Mouse (Mus musculus) layer of hippocampus, adult 18-20 months (tissue): Measurements from ENCODE around the gene Slc39a11. TPM values are rescaled to one million over a fixed set of nuclear protein-coding genes. Genes with fewer than 3 reads are reported as not detected.

Experiments
- DNase-seq, 2 experiments: peaks; one replicate each; pipeline ENCODE4 v3.0.0; 2022; ENCODE audit warnings: low spot score in 2 of 2
- total RNA-seq, 2 experiments: library from RNA; stranded (reverse); gene quantifications; 2 replicates each; pipeline ENCODE4 v1.2.3; 2021

Gene Slc39a11
- total RNA-seq, 2 experiments from 2014 or later: 20.4 to 25.4 TPM

GRCm38 (mm10) chr11:113261421-113261820 is 388.5 kb downstream of the Slc39a11 start:
- no peak for DNase-seq

- no peak for DNase-seq
Observed at GRCm38 (mm10) chr11:113259712-113260382, 390.0 kb downstream of the Slc39a11 start.

GRCm38 (mm10) chr11:113258016-113258415 is 391.9 kb downstream of the Slc39a11 start:
- DNase-seq: no peak

GRCm38 (mm10) chr11:113254653-113255052 is 395.2 kb downstream of the Slc39a11 start:
- no peak for DNase-seq

GRCm38 (mm10) chr11:113253169-113253568 is 396.7 kb downstream of the Slc39a11 start:
- DNase-seq: no peak

GRCm38 (mm10) chr11:113251172-113251571 is 398.7 kb downstream of the Slc39a11 start:
- DNase-seq: no peak

GRCm38 (mm10) chr11:113246475-113246874 is 403.4 kb downstream of the Slc39a11 start:
- no peak for DNase-seq

- DNase-seq: no peak
Observed at GRCm38 (mm10) chr11:113245666-113246065, 404.2 kb downstream of the Slc39a11 start.

- no peak for DNase-seq
Observed at GRCm38 (mm10) chr11:113234432-113234831, 415.4 kb downstream of the Slc39a11 start.

GRCm38 (mm10) chr11:113232049-113232448 is 417.8 kb downstream of the Slc39a11 start:
- no peak for DNase-seq

- DNase-seq: no peak
Observed at GRCm38 (mm10) chr11:113230410-113231132, 419.3 kb downstream of the Slc39a11 start.

GRCm38 (mm10) chr11:113225748-113226147 is 424.1 kb downstream of the Slc39a11 start:
- no peak for DNase-seq

- no peak for DNase-seq
Observed at GRCm38 (mm10) chr11:113223756-113224323, 426.0 kb downstream of the Slc39a11 start.

GRCm38 (mm10) chr11:113221267-113222195 is 428.3 kb downstream of the Slc39a11 start:
- peak in 1 of 2 experiments; percentile 52 for DNase-seq

- DNase-seq: no peak
Observed at GRCm38 (mm10) chr11:113220649-113221048, 429.2 kb downstream of the Slc39a11 start.

GRCm38 (mm10) chr11:113214741-113215140 is 435.1 kb downstream of the Slc39a11 start:
- DNase-seq: no peak

GRCm38 (mm10) chr11:113212390-113213025 is 437.4 kb downstream of the Slc39a11 start:
- DNase-seq: no peak

GRCm38 (mm10) chr11:113209220-113209878 is 440.5 kb downstream of the Slc39a11 start:
- DNase-seq: no peak

- no peak for DNase-seq
Observed at GRCm38 (mm10) chr11:113208521-113209072, 441.3 kb downstream of the Slc39a11 start.

GRCm38 (mm10) chr11:113207966-113208365 is 441.9 kb downstream of the Slc39a11 start:
- no peak for DNase-seq
